Mouse (Mus musculus) gastrocnemius, adult 8-10 months (tissue): ENCODE results near the gene Radil. TPM values are rescaled to one million over a fixed set of nuclear protein-coding genes. Genes with fewer than 3 reads are reported as not detected.

Experiments
- DNase-seq, 2 experiments: peaks; one replicate each; pipeline ENCODE4 v3.0.0; 2022; ENCODE audit warnings: low spot score in 2 of 2
- total RNA-seq, 4 experiments: library from RNA; stranded (reverse); gene quantifications; 2 replicates each; pipeline ENCODE4 v1.2.4; 2022

Radil gene
- total RNA-seq, 4 experiments from 2014 or later, result 0.75 to 1.2 (median 1.1) TPM

DNA sequence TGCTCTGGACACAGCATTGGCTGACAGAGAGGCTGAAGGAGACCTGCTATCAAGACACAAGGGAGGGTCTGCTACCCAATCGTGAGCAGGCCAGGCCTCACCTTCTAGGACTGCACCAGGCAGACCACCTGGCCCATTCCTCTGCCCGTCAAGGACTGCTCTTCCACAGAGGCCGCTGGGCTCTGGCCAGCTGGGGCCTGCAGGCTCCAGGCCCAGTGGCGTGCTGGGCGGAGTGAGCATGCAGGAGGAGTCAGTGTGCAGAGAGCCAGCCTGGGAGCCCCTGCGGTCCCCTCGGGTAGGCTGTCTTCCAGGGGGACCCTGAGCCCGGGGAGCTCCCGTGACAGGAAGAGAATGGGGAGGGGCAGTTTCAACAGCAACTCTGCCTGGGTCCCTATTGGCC lies 64.2 kb downstream of the Radil start:
- no peak for DNase-seq

DNA sequence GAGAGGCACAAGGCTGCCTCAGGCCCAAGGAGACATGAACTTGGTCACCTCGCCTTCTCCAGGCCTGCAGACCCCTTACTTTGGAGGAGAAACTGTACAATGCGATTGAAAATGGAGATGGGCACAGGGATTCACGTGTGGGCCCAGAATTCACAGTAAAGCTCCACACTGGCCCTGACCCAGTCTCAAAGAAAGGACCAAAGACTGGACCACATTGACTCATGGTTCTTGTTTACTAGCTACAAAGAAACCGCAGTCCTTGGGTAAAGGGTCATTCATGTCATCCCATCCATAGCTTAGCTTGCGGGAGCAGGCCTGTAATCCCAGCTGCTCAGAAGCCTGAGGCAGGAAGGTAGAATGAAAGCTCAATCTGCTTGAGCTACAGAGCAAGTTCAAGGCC lies 67.3 kb downstream of the Radil start:
- no peak for DNase-seq

DNA sequence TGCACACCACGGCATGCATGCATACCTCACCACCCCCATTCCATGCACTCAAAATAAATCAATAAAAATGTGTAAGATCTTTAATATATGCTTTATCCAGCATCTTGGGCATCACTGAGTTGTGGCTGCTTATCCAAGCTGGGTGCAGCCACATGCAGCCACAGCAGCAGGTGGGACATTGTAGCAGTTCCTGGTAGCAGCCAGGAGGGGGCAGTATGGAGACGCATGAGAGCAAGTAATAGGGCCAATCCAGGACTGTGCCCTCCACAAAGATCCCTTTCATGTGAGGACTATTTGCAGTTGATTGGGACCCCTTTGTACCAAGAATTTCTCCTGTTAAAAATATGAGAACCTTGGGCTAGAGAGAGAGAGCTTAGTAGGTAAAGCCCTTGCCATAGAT lies 68.4 kb downstream of the Radil start:
- no peak for DNase-seq

GRCm38 (mm10) chr5:142478829-142479435 lies 72.0 kb downstream of the Radil start:
- DNase-seq, result peak; percentile 61 to 76

- DNase-seq, result no peak
Measured at GRCm38 (mm10) chr5:142477866-142478615, 72.9 kb downstream of the Radil start.

DNA sequence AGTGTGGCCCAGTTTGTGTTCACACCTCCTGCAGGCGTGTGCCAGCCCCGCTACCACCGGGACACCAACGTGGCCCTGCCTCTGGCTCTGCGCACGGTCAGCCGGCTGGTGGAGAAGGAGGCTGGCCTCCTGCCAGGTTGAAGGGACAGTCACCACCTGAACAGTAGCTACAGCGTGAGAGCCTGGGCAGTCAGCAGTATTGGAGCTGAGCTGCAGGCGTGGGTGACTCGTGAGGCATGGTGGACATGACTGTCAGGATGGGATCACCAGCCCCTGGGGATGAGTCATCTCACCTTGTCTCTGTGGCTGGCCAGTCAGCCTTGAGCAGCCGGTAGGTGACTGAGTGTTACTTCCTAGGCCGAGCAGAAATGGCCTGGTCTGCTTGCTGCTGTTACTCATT lies 73.6 kb downstream of the Radil start:
- DNase-seq, result no peak

DNA sequence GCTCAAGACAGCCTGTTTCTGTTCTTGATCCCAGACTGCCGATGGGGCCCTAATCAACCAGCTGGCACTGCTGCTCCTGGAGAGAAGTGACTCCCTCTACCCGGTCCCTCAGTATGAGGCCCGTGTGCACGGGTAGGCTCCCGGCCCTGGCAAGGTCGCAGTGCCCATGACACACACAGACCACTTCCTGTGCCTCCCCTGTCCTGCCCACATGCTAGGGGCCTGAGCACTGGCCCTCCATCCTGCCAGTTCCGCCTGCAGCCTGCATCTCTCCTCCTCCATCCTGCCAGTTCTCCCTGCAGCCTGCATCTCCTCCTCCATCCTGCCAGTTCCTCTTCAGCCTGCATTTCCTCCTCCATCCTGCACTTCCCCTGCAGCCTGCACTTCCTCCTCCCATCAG lies 75.2 kb downstream of the Radil start:
- DNase-seq, result no peak

- DNase-seq, result no peak
Measured at GRCm38 (mm10) chr5:142473696-142474095, 77.2 kb downstream of the Radil start.

DNA sequence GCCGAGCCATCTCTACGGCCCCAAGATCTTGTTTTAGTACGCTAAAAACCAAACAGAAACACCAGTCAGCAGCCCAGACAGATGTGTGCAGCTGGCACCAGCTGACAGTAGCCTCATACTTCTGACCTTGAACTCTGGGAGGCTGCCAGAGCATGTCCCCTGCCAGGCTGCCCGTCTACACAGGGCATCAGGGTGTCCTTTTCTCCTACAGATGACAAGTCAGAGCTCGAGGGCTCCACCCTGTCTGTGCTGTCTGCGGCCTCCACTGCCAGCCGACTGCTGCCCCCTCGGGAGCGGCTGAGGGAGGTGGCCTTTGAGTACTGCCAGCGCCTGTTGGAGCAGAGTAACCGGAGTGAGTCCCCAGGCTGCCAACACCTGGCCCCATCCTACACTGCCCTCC lies 81.1 kb downstream of the Radil start:
- DNase-seq, result no peak

GRCm38 (mm10) chr5:142468375-142468774 lies 82.5 kb downstream of the Radil start:
- DNase-seq, result no peak

GRCm38 (mm10) chr5:142463461-142464454 lies 87.1 kb downstream of the Radil start, which contains the start of gene Ap5z1:
Gene Ap5z1 (plus strand): TSS chr5:142463944.
- DNase-seq, result peak; percentile 90 to 93

DNA sequence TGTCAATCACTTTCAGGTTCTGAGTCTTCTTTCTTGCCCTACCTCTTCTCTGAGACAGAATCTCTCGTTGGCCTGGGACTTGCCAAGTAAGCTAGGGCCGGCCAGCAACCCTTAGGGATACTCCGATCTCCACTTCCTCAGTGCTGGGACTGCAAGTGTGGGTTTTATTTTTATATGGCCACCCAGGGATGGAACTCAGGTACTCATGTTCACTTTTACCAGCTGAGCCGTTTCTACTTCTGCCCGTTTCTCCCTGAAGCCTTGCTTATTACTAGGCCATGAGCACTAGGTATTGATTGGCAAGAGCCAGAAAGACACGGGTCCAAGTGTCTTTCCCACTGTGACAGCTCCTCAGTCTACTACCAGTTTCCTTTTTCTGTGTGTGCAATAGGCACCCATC lies 87.9 kb downstream of the Radil start:
- DNase-seq, result no peak

- no peak for DNase-seq
Measured at GRCm38 (mm10) chr5:142462641-142462948, 88.3 kb downstream of the Radil start.

GRCm38 (mm10) chr5:142461942-142462640 lies 88.8 kb downstream of the Radil start:
- DNase-seq, result no peak

- DNase-seq, result no peak
Measured at GRCm38 (mm10) chr5:142459834-142460233, 91.1 kb downstream of the Radil start.

DNA sequence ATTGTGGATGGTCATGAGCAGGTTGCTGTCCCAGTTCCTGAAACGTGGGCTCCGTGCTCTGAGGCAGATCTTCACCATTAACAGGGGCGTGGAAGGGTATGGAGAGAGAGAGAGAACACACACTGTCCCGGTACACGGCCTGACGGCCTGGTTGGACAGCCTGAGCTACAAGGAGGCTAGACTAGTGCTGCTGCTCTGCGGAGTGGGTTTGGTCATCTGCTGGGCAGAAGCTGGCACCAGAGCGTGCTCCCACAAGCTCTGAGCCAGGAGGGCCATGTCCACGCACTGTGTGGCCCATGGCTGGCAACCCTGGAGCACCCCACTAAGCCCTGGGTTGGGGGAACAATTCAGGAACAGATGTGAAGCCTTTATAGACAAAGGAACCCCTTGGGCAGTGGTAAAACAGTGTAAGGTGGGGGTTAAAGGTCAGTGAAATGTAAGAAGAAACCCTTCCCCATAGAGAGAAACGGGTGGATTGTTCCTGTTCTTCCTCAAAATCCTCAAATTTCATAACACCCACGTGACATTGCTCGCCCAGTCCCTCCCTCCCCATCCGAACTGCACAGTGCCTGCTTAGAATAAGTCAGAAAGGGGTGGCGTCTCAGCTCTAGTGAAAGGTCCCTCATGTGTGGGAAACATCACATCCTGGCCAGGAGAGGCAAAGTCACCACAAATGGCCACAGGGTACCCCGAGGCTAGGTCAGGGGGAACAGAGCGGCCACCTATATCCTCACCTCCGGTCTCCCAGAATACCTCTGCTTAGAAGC lies 91.9 kb downstream of the Radil start:
- no peak for DNase-seq

- DNase-seq, result no peak
Measured at GRCm38 (mm10) chr5:142457345-142457744, 93.6 kb downstream of the Radil start.

DNA sequence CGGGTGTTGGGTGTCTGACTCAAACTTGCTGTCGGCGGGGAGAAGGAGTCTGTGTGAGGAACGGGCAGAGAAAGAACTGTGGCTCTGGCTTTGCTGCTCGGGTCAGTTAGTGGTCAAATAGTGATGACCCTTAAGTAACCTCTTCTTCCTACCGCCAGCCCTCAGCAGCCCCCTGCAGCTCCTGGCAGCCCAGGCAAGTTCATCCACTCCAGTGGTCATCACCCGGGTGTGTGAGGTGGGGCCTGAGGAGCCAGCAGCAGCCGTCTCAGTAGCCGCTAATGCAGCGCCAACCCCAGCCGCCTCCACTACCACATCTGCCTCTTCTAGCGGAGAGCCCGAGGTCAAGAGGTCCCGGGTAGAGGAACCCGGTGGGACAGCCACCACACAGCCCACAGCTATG lies 94.6 kb downstream of the Radil start:
- no peak for DNase-seq

DNA sequence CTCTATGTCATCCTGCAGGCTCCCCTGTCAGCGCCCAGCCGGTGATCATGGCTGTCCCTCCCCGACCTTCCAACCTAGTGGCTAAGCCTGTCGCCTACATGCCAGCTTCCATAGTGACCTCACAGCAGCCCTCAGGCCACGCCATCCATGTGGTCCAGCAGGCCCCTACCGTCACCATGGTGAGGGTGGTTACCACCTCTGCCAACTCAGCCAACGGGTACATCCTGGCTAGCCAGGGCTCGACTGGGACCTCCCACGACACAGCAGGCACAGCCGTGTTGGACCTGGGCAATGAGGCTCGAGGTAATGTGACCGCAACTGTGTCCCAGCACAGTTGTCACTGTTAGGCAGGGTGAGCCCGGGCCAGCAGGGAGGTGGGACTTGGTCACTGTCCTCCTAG lies 97.2 kb downstream of the Radil start:
- DNase-seq, result no peak

DNA sequence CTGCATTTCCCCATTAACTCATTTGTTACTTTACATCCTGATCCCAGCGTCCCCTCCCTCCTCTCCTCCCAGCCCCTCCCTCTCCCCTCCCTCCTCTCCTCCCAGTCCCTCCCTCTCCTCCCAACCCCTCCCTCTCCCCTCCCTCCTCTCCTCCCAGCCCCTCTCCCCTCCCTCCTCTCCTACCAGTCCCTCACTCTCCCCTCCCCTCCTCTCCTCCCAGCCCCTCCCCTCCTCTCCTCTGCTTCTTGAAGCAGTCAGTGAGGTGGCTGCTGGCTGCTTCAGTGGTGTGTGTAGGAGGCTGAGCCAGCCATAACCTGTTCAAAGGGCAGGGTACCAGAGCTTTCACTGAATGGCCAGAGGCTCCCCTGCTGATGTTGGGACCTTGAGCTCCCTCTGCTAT lies 99.1 kb downstream of the Radil start:
- DNase-seq, result no peak

DNA sequence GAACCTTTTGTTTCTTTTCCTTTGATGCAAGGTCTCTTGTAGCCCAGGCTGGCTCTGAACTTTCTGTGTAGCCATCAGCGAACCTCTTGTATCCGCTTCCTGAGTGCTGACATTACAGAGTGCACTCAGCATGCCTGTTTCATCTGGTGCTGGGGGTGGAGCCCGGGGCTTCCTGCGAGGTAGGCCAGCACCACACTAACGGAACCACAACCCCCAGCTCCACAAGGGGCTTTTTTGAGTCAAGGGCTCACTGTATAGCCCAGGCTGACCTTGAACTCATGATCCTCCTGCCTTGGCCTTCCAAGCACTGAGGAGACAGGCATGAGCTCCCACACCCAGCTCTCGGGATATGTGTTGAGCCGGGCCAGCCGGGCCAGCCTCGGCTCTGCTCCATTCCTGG lies 100.1 kb downstream of the Radil start:
- DNase-seq, result no peak
